Mouse (Mus musculus) lung, adult 2 months (tissue): ENCODE data around the gene Tenm2. TPM values are rescaled to one million over a fixed set of nuclear protein-coding genes. Genes with fewer than 3 reads are reported as not detected.

ENCODE experiments used
- DNase-seq: peaks from one replicate; pipeline ENCODE4 v3.0.0; 2022
- H3K4me1 ChIP-seq: fragments of 200-500 bp; 2 replicates; pipeline ENCODE4 v1.6.1; 2011; ENCODE audit warnings: low read length; ENCODE audit not compliant: control insufficient read depth, insufficient read depth
- H3K4me3 ChIP-seq: fragments of 200-500 bp; replicated peaks from 2 replicates; pipeline ENCODE3; 2011; ENCODE audit warnings: low read depth, mild to moderate bottlenecking, control low read depth, low read length; ENCODE audit errors: extremely low read depth
- CTCF ChIP-seq: fragments of 200-500 bp; IDR thresholded peaks from 2 replicates; pipeline ENCODE4 v1.5.1; 2011; ENCODE audit warnings: mild to moderate bottlenecking, low read length, control low read depth; ENCODE audit not compliant: insufficient read depth
- POLR2A ChIP-seq: fragments of 200-500 bp; IDR thresholded peaks from 2 replicates; pipeline ENCODE4 v1.6.1; 2011; ENCODE audit warnings: low read depth, mild to moderate bottlenecking, control low read depth, low read length, borderline replicate concordance; ENCODE audit errors: extremely low read depth
- WGBS: fragments of 180-500 bp; shearing (Covaris S2); methylation state at CpG from one replicate; pipeline ENCODE4 v1.1.7; 2018; 5-methylcytosine and 5-hydroxymethylcytosine counted together
- polyA plus RNA-seq: library from polyadenylated mRNA; depleted of rRNA; stranded (reverse); fragments of >200 nt; gene quantifications from 2 replicates; pipeline ENCODE4 v1.2.3, GENCODE M21; 2012

Gene Tenm2
- polyA plus RNA-seq, 1 experiment: 0.36 TPM

GRCm38 (mm10) chr11:37079403-37079802 lies 156.4 kb downstream of the Tenm2 start:
- H3K4me1 ChIP-seq: no peaks in the 10 kb centered on the region
- TF ChIP-seq CTCF (no peak), POLR2A (no peak)
- H3K4me3 ChIP-seq: no peak overlapping the region
- WGBS: 78% methylated on average over 5 of the region's 5 CpGs
- DNase-seq: no peak

- 58% methylated on average over 5 of the region's 5 CpGs for WGBS
Observed at GRCm38 (mm10) chr11:37076989-37077598, 158.7 kb downstream of the Tenm2 start.

GRCm38 (mm10) chr11:37075349-37075748 lies 160.4 kb downstream of the Tenm2 start:
- 91% methylated on average over 10 of the region's 10 CpGs for WGBS
- TF ChIP-seq POLR2A (no peak), CTCF (no peak)
- H3K4me3 ChIP-seq: no peak overlapping the region
- H3K4me1 ChIP-seq: no peaks in the 10 kb centered on the region
- DNase-seq: no peak

More at GRCm38 (mm10) chr11:37076989-37077598, 158.7 kb downstream of the Tenm2 start:
- no peak for TF ChIP-seq CTCF
- TF ChIP-seq POLR2A: no peak
- Histone ChIP-seq H3K4me1 (no peaks in the 10 kb centered on the region), H3K4me3 (no peak overlapping the region)
- DNase-seq: no peak

GRCm38 (mm10) chr11:37065459-37065858 lies 170.3 kb downstream of the Tenm2 start:
- TF ChIP-seq CTCF (no peak), POLR2A (no peak)
- DNase-seq: no peak
- WGBS: 81% methylated on average over 3 of the region's 3 CpGs

GRCm38 (mm10) chr11:37046671-37047070 lies 189.1 kb downstream of the Tenm2 start:
- Histone ChIP-seq H3K4me3 (no peak overlapping the region), H3K4me1 (no peaks in the 10 kb centered on the region)
- TF ChIP-seq CTCF: peak; percentile 48
- no peak for TF ChIP-seq POLR2A
- 47% methylated on average over 5 of the region's 5 CpGs for WGBS
- DNase-seq: peak; percentile 7

More at GRCm38 (mm10) chr11:37065459-37065858, 170.3 kb downstream of the Tenm2 start:
- Histone ChIP-seq H3K4me3 (no peak overlapping the region), H3K4me1 (no peaks in the 10 kb centered on the region)

- no peak for DNase-seq
- Histone ChIP-seq H3K4me1 (no peaks in the 10 kb centered on the region), H3K4me3 (no peak overlapping the region)
- TF ChIP-seq POLR2A (no peak), CTCF (no peak)
- WGBS: 80% methylated on average over 4 of the region's 4 CpGs
Observed at GRCm38 (mm10) chr11:37041259-37041658, 194.5 kb downstream of the Tenm2 start.

- 60% methylated on average over 3 of the region's 3 CpGs for WGBS
- DNase-seq: no peak
- no peak for TF ChIP-seq CTCF
- no peak for TF ChIP-seq POLR2A
- Histone ChIP-seq H3K4me3 (no peak overlapping the region), H3K4me1 (no peaks in the 10 kb centered on the region)
Observed at GRCm38 (mm10) chr11:37039283-37039682, 196.5 kb downstream of the Tenm2 start.

GRCm38 (mm10) chr11:37031305-37032055 lies 204.3 kb downstream of the Tenm2 start:
- 65% methylated on average over 7 of the region's 7 CpGs for WGBS
- Histone ChIP-seq H3K4me3 (no peak overlapping the region), H3K4me1 (no peaks in the 10 kb centered on the region)
- no peak for DNase-seq
- no peak for TF ChIP-seq POLR2A
- TF ChIP-seq CTCF: no peak

GRCm38 (mm10) chr11:37011900-37012299 lies 223.9 kb downstream of the Tenm2 start:
- Histone ChIP-seq H3K4me1 (no peaks in the 10 kb centered on the region), H3K4me3 (no peak overlapping the region)
- no peak for TF ChIP-seq POLR2A
- no peak for TF ChIP-seq CTCF
- DNase-seq: no peak
- WGBS: 37% methylated on average over 1 of the region's 1 CpGs

- 80% methylated on average over 1 of the region's 1 CpGs for WGBS
- no peaks in the 10 kb centered on the region for H3K4me1 ChIP-seq
- H3K4me3 ChIP-seq: no peak overlapping the region
- DNase-seq: no peak
- TF ChIP-seq POLR2A (no peak), CTCF (no peak)
Observed at GRCm38 (mm10) chr11:37009243-37009642, 226.5 kb downstream of the Tenm2 start.
